Mouse (Mus musculus): ENCODE results near the gene Xrcc6. TPM values are rescaled to one million over a fixed set of nuclear protein-coding genes. Genes with fewer than 3 reads are reported as not detected.
"Not testable (repeated sequence)": the region's sequence is repeated elsewhere in the genome, so short reads cannot be mapped to it uniquely, and the experiment has no call there.

The Xrcc6 gene
- polyA plus RNA-seq, 1 experiment from 2014 or later: 46.7 TPM

- H3K36me3 ChIP-seq: no peaks in the 10 kb centered on the region
- H3K9ac ChIP-seq: no peak overlapping the region
- H3K4me2 ChIP-seq: no peak overlapping the region
- no peaks in the 10 kb centered on the region for H3K4me1 ChIP-seq (replicated peaks)
- no peak overlapping the region for H3K4me3 ChIP-seq
- WGBS: 72% methylated on average over 2 of the region's 2 CpGs
- no peaks in the 10 kb centered on the region for H3K27me3 ChIP-seq
- peaks cover 12% of the 10 kb centered on the region; the same call in 1 of the 2 replicates for H3K9me3 ChIP-seq
- no peak for ATAC-seq (ENCODE audit: low read depth)
- H3K27ac ChIP-seq (replicated peaks): no peak overlapping the region
Observed at GRCm38 (mm10) chr15:81968447-81968846, 19.2 kb upstream of the Xrcc6 start.

GRCm38 (mm10) chr15:81969173-81969572 is 18.5 kb upstream of the Xrcc6 start:
- no peak overlapping the region for H3K4me2 ChIP-seq
- peaks cover 12% of the 10 kb centered on the region; the same call in 1 of the 2 replicates for H3K9me3 ChIP-seq
- H3K4me3 ChIP-seq: no peak overlapping the region
- no peaks in the 10 kb centered on the region for H3K4me1 ChIP-seq (replicated peaks)
- no peak overlapping the region for H3K9ac ChIP-seq
- WGBS: 73% methylated on average over 7 of the region's 7 CpGs
- H3K36me3 ChIP-seq: no peaks in the 10 kb centered on the region
- ATAC-seq (ENCODE audit: low read depth): no peak
- H3K27ac ChIP-seq (replicated peaks): no peak overlapping the region
- no peaks in the 10 kb centered on the region for H3K27me3 ChIP-seq

- not testable (repeated sequence) for H3K4me3 ChIP-seq; H3K9ac ChIP-seq; H3K27me3 ChIP-seq; H3K4me2 ChIP-seq; ATAC-seq (ENCODE audit: low read depth); H3K27ac ChIP-seq (replicated peaks); H3K36me3 ChIP-seq; H3K4me1 ChIP-seq (replicated peaks)
- peaks cover 12% of the 10 kb centered on the region; the same call in 1 of the 2 replicates for H3K9me3 ChIP-seq
- 76% methylated on average over 6 of the region's 6 CpGs for WGBS
Observed at GRCm38 (mm10) chr15:81969635-81970034, 18.0 kb upstream of the Xrcc6 start.

GRCm38 (mm10) chr15:81970498-81970897 is 17.1 kb upstream of the Xrcc6 start:
- H3K27ac ChIP-seq (replicated peaks); ATAC-seq (ENCODE audit: low read depth); H3K4me2 ChIP-seq; H3K4me1 ChIP-seq (replicated peaks); H3K9ac ChIP-seq; H3K27me3 ChIP-seq; H3K36me3 ChIP-seq; H3K4me3 ChIP-seq: not testable (repeated sequence)
- 89% methylated on average over 4 of the region's 4 CpGs for WGBS
- peaks cover 12% of the 10 kb centered on the region; the same call in 1 of the 2 replicates for H3K9me3 ChIP-seq

GRCm38 (mm10) chr15:81975156-81975555 is 12.5 kb upstream of the Xrcc6 start:
- not testable (repeated sequence) for H3K4me2 ChIP-seq; H3K4me3 ChIP-seq; H3K27ac ChIP-seq (replicated peaks); H3K4me1 ChIP-seq (replicated peaks); ATAC-seq (ENCODE audit: low read depth); H3K9ac ChIP-seq; H3K36me3 ChIP-seq; H3K27me3 ChIP-seq
- WGBS: 91% methylated on average over 8 of the region's 8 CpGs
- peaks cover 12% of the 10 kb centered on the region; the same call in 1 of the 2 replicates for H3K9me3 ChIP-seq

GRCm38 (mm10) chr15:81980321-81980720 is 7.3 kb upstream of the Xrcc6 start, which contains the start of gene 1700029P11Rik:
1700029P11Rik (plus strand) TSS chr15:81980540.
- Histone ChIP-seq H3K4me2 (no peak within 1 kb of the TSS), H3K9ac (no peak within 1 kb of the TSS), H3K27ac (replicated peaks) (no peak within 1 kb of the TSS), H3K9me3 (no peaks in the 10 kb centered on the region), H3K4me3 (no peak within 1 kb of the TSS), H3K4me1 (replicated peaks) (0 out of 2 replicates have a peak, but pooled peaks cover 2% of the 10 kb centered on the region), H3K36me3 (no peaks in the 10 kb centered on the region), H3K27me3 (no peaks in the 10 kb centered on the region)
- 93% methylated on average over 23 of the region's 23 CpGs for WGBS
- no peak for ATAC-seq (ENCODE audit: low read depth)

GRCm38 (mm10) chr15:81982173-81982572 is 5.5 kb upstream of the Xrcc6 start:
- H3K9ac ChIP-seq: no peak overlapping the region
- H3K9me3 ChIP-seq: no peaks in the 10 kb centered on the region
- H3K27ac ChIP-seq (replicated peaks): no peak overlapping the region
- H3K27me3 ChIP-seq: no peaks in the 10 kb centered on the region
- 0 out of 2 replicates have a peak, but pooled peaks cover 8% of the 10 kb centered on the region for H3K4me1 ChIP-seq (replicated peaks)
- no peaks in the 10 kb centered on the region for H3K36me3 ChIP-seq
- no peak overlapping the region for H3K4me3 ChIP-seq
- no peak overlapping the region for H3K4me2 ChIP-seq
- 52% methylated on average over 1 of the region's 1 CpGs for WGBS
- ATAC-seq (ENCODE audit: low read depth): no peak

- ATAC-seq (ENCODE audit: low read depth): no peak
- WGBS: 73% methylated on average over 2 of the region's 2 CpGs
- H3K27me3 ChIP-seq: no peaks in the 10 kb centered on the region
Observed at GRCm38 (mm10) chr15:81985267-81986161, 2.1 kb upstream of the Xrcc6 start.

GRCm38 (mm10) chr15:81989371-81990062 is 1.9 kb downstream of the Xrcc6 start:
- peaks cover 24% of the 10 kb centered on the region for H3K36me3 ChIP-seq
- no peaks in the 10 kb centered on the region for H3K9me3 ChIP-seq
- WGBS: 42% methylated on average over 11 of the region's 11 CpGs
- no peak overlapping the region for H3K4me3 ChIP-seq
- no peak overlapping the region for H3K9ac ChIP-seq
- H3K27me3 ChIP-seq: no peaks in the 10 kb centered on the region
- peaks cover 13% of the 10 kb centered on the region; the same call in 1 of the 2 replicates for H3K4me1 ChIP-seq (replicated peaks)
- peak; percentile 77; the same call in 1 of the 2 replicates for ATAC-seq (ENCODE audit: low read depth)
- no peak overlapping the region for H3K27ac ChIP-seq (replicated peaks)
- H3K4me2 ChIP-seq: no peak overlapping the region

More at GRCm38 (mm10) chr15:81985267-81986161, 2.1 kb upstream of the Xrcc6 start:
- Histone ChIP-seq H3K9ac (no peak overlapping the region), H3K27ac (replicated peaks) (no peak overlapping the region), H3K4me3 (no peak overlapping the region), H3K9me3 (no peaks in the 10 kb centered on the region), H3K4me2 (no peak overlapping the region), H3K36me3 (no peaks in the 10 kb centered on the region), H3K4me1 (replicated peaks) (peaks cover 13% of the 10 kb centered on the region; the same call in 1 of the 2 replicates)

GRCm38 (mm10) chr15:81990549-81990948 is 2.9 kb downstream of the Xrcc6 start:
- H3K27me3 ChIP-seq: no peaks in the 10 kb centered on the region
- H3K4me3 ChIP-seq: no peak overlapping the region
- H3K9me3 ChIP-seq: no peaks in the 10 kb centered on the region
- H3K27ac ChIP-seq (replicated peaks): no peak overlapping the region
- ATAC-seq (ENCODE audit: low read depth): no peak
- no peak overlapping the region for H3K4me2 ChIP-seq
- peaks cover 35% of the 10 kb centered on the region for H3K36me3 ChIP-seq
- no peak overlapping the region for H3K9ac ChIP-seq
- 58% methylated on average over 7 of the region's 7 CpGs for WGBS
- H3K4me1 ChIP-seq (replicated peaks): peaks cover 8% of the 10 kb centered on the region; the same call in 1 of the 2 replicates

GRCm38 (mm10) chr15:81993992-81994391 is 6.4 kb downstream of the Xrcc6 start:
- Histone ChIP-seq H3K4me1 (replicated peaks) (peaks cover 4% of the 10 kb centered on the region; the same call in 1 of the 2 replicates), H3K27me3 (no peaks in the 10 kb centered on the region), H3K4me2 (no peak overlapping the region), H3K27ac (replicated peaks) (no peak overlapping the region), H3K9ac (no peak overlapping the region), H3K4me3 (no peak overlapping the region), H3K9me3 (no peaks in the 10 kb centered on the region), H3K36me3 (peaks cover 67% of the 10 kb centered on the region)
- 84% methylated on average over 6 of the region's 6 CpGs for WGBS
- no peak for ATAC-seq (ENCODE audit: low read depth)

- Histone ChIP-seq H3K9ac (no peak overlapping the region), H3K4me1 (replicated peaks) (no peaks in the 10 kb centered on the region), H3K4me3 (no peak overlapping the region), H3K4me2 (no peak overlapping the region), H3K27ac (replicated peaks) (no peak overlapping the region), H3K27me3 (no peaks in the 10 kb centered on the region), H3K36me3 (peaks cover 50% of the 10 kb centered on the region), H3K9me3 (no peaks in the 10 kb centered on the region)
- WGBS: 92% methylated on average over 8 of the region's 8 CpGs
- no peak for ATAC-seq (ENCODE audit: low read depth)
Observed at GRCm38 (mm10) chr15:82004257-82004656, 16.6 kb downstream of the Xrcc6 start.

Data from neural tube, embryonic 13.5 days (tissue).